Mouse (Mus musculus) heart, embryonic 11.5 days (tissue): ENCODE measurements around the gene Armc9. TPM values are rescaled to one million over a fixed set of nuclear protein-coding genes. Genes with fewer than 3 reads are reported as not detected.

Source experiments
- ATAC-seq: fragments of 200-750 bp; cut with Nextera tagmentation; replicated peaks from 2 replicates; pipeline ENCODE4 v1.8.0; 2017; ENCODE audit warnings: moderate library complexity; ENCODE audit not compliant: insufficient number of reproducible peaks, low FRiP score, low TSS enrichment
- H3K27ac ChIP-seq: fragments of 300-500 bp; sonication (generic); 2 replicates; pipeline ENCODE4 v1.5.1; 2014; ENCODE audit warnings: mild to moderate bottlenecking, low read depth, low read length
- H3K27me3 ChIP-seq: fragments of 300-500 bp; sonication (generic); 2 replicates; pipeline ENCODE4 v1.6.1; 2014; ENCODE audit warnings: mild to moderate bottlenecking, low read length, mixed read lengths; ENCODE audit not compliant: control insufficient read depth, insufficient read depth
- H3K36me3 ChIP-seq: fragments of 300-500 bp; sonication (generic); 2 replicates; pipeline ENCODE4 v1.6.1; 2014; ENCODE audit warnings: mild to moderate bottlenecking, low read length, moderate library complexity, mixed read lengths; ENCODE audit not compliant: control insufficient read depth, insufficient read depth
- H3K4me1 ChIP-seq: fragments of 300-500 bp; sonication (generic); 2 replicates; pipeline ENCODE4 v1.6.1; 2014; ENCODE audit warnings: low read length; ENCODE audit not compliant: control insufficient read depth, insufficient read depth
- H3K4me2 ChIP-seq: fragments of 300-500 bp; sonication (generic); 2 replicates; pipeline ENCODE4 v1.6.1; 2014; ENCODE audit warnings: mild to moderate bottlenecking, moderate library complexity
- H3K4me3 ChIP-seq: fragments of 300-500 bp; sonication (generic); 2 replicates; pipeline ENCODE4 v1.5.1; 2014; ENCODE audit warnings: low read depth, low read length
- H3K9ac ChIP-seq: fragments of 300-500 bp; sonication (generic); 2 replicates; pipeline ENCODE4 v1.6.1; 2014; ENCODE audit warnings: mild to moderate bottlenecking, low read depth, low read length, moderate library complexity
- H3K9me3 ChIP-seq: fragments of 300-500 bp; sonication (generic); replicated peaks from 2 replicates; pipeline ENCODE4 v1.6.1; 2016; ENCODE audit warnings: low read length; ENCODE audit not compliant: control insufficient read depth
- WGBS: fragments of 180-500 bp; shearing (Covaris S2); extraction: QIAGEN DNeasy Blood & Tissue Kit; methylation state at CpG from one replicate; pipeline ENCODE4 v1.1.7; 2014; ENCODE audit not compliant: insufficient replicate concordance; 5-methylcytosine and 5-hydroxymethylcytosine counted together
- polyA plus RNA-seq: library from polyadenylated mRNA; unstranded; fragments of >200 nt; fragmentation: Nextera tagmentation; extraction: Ambion mirVana; gene quantifications from 2 replicates; pipeline ENCODE4 v1.2.1, GENCODE M21; 2014

Gene Armc9
- polyA plus RNA-seq, 1 experiment from 2014 or later: 14.7 TPM

- H3K4me1 ChIP-seq: no peaks in the 10 kb centered on the region
- H3K4me2 ChIP-seq: no peak overlapping the region
- no peak overlapping the region for H3K9ac ChIP-seq
- no peak for ATAC-seq
- H3K9me3 ChIP-seq: no peaks in the 10 kb centered on the region
- WGBS: 83% methylated on average over 6 of the region's 6 CpGs
- H3K27me3 ChIP-seq: no peaks in the 10 kb centered on the region
- no peak overlapping the region for H3K4me3 ChIP-seq
- H3K36me3 ChIP-seq: peaks cover 9% of the 10 kb centered on the region; the same call in 1 of the 2 replicates
- H3K27ac ChIP-seq: no peak overlapping the region
These were observed 43.7 kb downstream of the Armc9 start for GRCm38 (mm10) chr1:86198276-86198675.

- Histone ChIP-seq H3K9ac (no peak overlapping the region), H3K4me2 (no peak overlapping the region), H3K9me3 (no peaks in the 10 kb centered on the region), H3K36me3 (peaks cover 9% of the 10 kb centered on the region; the same call in 1 of the 2 replicates), H3K27me3 (no peaks in the 10 kb centered on the region), H3K27ac (no peak overlapping the region), H3K4me1 (no peaks in the 10 kb centered on the region), H3K4me3 (no peak overlapping the region)
- WGBS: 85% methylated on average over 5 of the region's 5 CpGs
- ATAC-seq: no peak
These were observed 44.4 kb downstream of the Armc9 start for GRCm38 (mm10) chr1:86199026-86199425.

- ATAC-seq: no peak
- Histone ChIP-seq H3K4me2 (no peak overlapping the region), H3K9me3 (no peaks in the 10 kb centered on the region), H3K4me1 (no peaks in the 10 kb centered on the region), H3K36me3 (peaks cover 9% of the 10 kb centered on the region; the same call in 1 of the 2 replicates), H3K27ac (no peak overlapping the region), H3K4me3 (no peak overlapping the region), H3K9ac (no peak overlapping the region), H3K27me3 (no peaks in the 10 kb centered on the region)
These were observed 46.7 kb downstream of the Armc9 start for GRCm38 (mm10) chr1:86201312-86201711.

- Histone ChIP-seq H3K9ac (no peak overlapping the region), H3K4me3 (no peak overlapping the region), H3K27me3 (no peaks in the 10 kb centered on the region), H3K4me1 (no peaks in the 10 kb centered on the region), H3K9me3 (no peaks in the 10 kb centered on the region), H3K36me3 (peaks cover 9% of the 10 kb centered on the region; the same call in 1 of the 2 replicates), H3K27ac (no peak overlapping the region), H3K4me2 (no peak overlapping the region)
- ATAC-seq: no peak
- WGBS: 83% methylated on average over 9 of the region's 9 CpGs
These were observed 48.1 kb downstream of the Armc9 start for GRCm38 (mm10) chr1:86202617-86203219.

GRCm38 (mm10) chr1:86210676-86211075 lies 56.1 kb downstream of the Armc9 start:
- Histone ChIP-seq H3K9ac (no peak overlapping the region), H3K36me3 (0 out of 2 replicates have a peak, but pooled peaks cover 3% of the 10 kb centered on the region), H3K9me3 (no peaks in the 10 kb centered on the region), H3K4me2 (no peak overlapping the region), H3K27me3 (no peaks in the 10 kb centered on the region), H3K27ac (no peak overlapping the region), H3K4me3 (no peak overlapping the region), H3K4me1 (no peaks in the 10 kb centered on the region)
- 73% methylated on average over 7 of the region's 7 CpGs for WGBS
- no peak for ATAC-seq

GRCm38 (mm10) chr1:86211498-86211897 lies 56.9 kb downstream of the Armc9 start:
- Histone ChIP-seq H3K36me3 (0 out of 2 replicates have a peak, but pooled peaks cover 3% of the 10 kb centered on the region), H3K4me1 (no peaks in the 10 kb centered on the region), H3K9me3 (no peaks in the 10 kb centered on the region), H3K27me3 (no peaks in the 10 kb centered on the region), H3K27ac (no peak overlapping the region), H3K4me2 (no peak overlapping the region), H3K4me3 (no peak overlapping the region), H3K9ac (no peak overlapping the region)
- ATAC-seq: no peak
- WGBS: 89% methylated on average over 1 of the region's 1 CpGs

GRCm38 (mm10) chr1:86212731-86213130 lies 58.2 kb downstream of the Armc9 start:
- H3K36me3 ChIP-seq: 0 out of 2 replicates have a peak, but pooled peaks cover 3% of the 10 kb centered on the region
- no peaks in the 10 kb centered on the region for H3K27me3 ChIP-seq
- H3K9ac ChIP-seq: no peak overlapping the region
- H3K4me2 ChIP-seq: no peak overlapping the region
- H3K27ac ChIP-seq: no peak overlapping the region
- no peak for ATAC-seq
- H3K4me1 ChIP-seq: no peaks in the 10 kb centered on the region
- no peak overlapping the region for H3K4me3 ChIP-seq
- no peaks in the 10 kb centered on the region for H3K9me3 ChIP-seq
- 86% methylated on average over 8 of the region's 8 CpGs for WGBS

GRCm38 (mm10) chr1:86214158-86214557 lies 59.6 kb downstream of the Armc9 start:
- ATAC-seq: no peak
- Histone ChIP-seq H3K4me2 (no peak overlapping the region), H3K4me3 (no peak overlapping the region), H3K27me3 (no peaks in the 10 kb centered on the region), H3K9me3 (no peaks in the 10 kb centered on the region), H3K9ac (no peak overlapping the region), H3K27ac (no peak overlapping the region), H3K36me3 (no peaks in the 10 kb centered on the region), H3K4me1 (no peaks in the 10 kb centered on the region)
- 17% methylated on average over 1 of the region's 1 CpGs for WGBS

- Histone ChIP-seq H3K27me3 (no peaks in the 10 kb centered on the region), H3K9ac (no peak overlapping the region), H3K36me3 (no peaks in the 10 kb centered on the region), H3K9me3 (no peaks in the 10 kb centered on the region), H3K4me3 (no peak overlapping the region), H3K27ac (no peak overlapping the region), H3K4me1 (no peaks in the 10 kb centered on the region), H3K4me2 (no peak overlapping the region)
- 76% methylated on average over 1 of the region's 1 CpGs for WGBS
- no peak for ATAC-seq
These were observed 60.7 kb downstream of the Armc9 start for GRCm38 (mm10) chr1:86215297-86215696.
